Mouse (Mus musculus): Measurements from ENCODE around the gene Asb15.

Asb15 gene

DNA sequence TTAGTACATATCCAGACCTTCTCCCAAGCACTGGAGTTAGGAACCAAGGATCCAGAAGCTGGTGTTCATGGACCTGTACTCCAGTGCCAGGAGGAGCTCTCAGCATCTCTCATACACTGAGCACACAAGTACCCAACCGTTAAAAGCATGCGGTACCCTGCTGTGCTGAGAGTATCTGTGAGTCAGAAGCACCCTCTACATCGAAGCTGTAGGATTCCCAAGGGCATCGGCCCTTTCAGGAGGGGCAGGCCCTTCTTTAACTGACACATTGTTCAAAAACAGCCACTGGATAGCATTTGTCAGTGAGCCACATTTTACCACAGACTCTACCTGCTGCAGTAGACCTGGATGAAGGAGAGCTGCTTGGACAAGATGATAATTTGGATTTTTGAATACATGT lies 80.2 kb downstream of the Asb15 start:
- DNase-seq (ENCODE audit: low spot score): no peak

DNA sequence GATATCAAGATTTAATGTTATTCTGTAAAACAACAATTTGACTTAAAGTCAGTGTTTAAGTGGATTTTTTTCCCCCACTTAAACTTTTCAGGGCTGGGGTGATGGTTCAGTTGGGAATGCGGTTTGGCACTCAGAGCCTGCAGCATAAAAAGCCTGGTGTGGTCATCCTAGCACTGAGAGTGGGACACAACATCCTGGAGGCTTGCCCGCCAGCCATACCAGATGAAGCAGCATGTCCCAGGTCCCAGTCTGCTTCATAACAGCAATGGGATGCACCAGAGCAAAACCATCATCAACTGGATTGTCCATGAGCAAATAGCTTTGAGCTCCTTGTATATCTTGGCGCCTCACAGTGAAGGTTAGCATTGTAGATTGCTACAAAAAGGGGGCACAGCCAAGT lies 80.7 kb downstream of the Asb15 start:
- no peak for DNase-seq (ENCODE audit: low spot score)

DNA sequence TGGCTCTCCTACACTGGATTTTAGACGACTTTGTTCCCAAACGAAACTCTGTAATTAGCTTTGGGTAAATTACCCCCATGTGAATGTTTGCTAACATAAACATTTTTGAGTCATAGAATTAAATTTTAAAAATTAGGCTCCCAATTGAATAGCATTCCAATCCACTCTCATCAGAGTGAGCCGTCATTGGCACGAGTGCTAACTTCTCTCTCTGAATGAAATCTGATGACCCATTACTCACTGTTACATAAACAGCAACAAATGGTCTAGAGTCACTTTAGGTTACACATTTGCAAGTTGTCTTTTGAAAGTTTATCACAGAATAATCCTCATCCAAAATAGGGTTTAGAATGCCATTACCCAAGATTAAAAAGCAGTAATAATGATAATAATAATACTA lies 81.6 kb downstream of the Asb15 start:
- DNase-seq (ENCODE audit: low spot score): no peak

DNA sequence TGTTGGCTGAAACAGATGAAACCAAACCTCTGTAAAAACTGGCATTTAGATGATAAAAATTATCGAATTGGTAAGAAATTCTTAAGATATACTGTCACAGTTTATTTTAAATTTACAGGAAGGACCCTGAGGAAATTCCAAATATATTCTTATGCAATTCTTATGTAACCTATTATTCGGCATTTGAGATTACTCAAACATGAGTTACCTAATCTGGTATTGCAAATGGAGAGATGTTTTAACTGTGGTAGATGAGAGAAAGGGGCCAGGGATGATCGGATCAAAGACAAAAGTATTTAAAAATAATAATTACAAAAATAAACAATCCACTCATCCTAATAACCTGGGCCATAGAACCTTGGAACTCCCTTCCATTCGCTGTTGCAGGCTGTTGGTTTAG lies 82.4 kb downstream of the Asb15 start:
- DNase-seq (ENCODE audit: low spot score): no peak

DNA sequence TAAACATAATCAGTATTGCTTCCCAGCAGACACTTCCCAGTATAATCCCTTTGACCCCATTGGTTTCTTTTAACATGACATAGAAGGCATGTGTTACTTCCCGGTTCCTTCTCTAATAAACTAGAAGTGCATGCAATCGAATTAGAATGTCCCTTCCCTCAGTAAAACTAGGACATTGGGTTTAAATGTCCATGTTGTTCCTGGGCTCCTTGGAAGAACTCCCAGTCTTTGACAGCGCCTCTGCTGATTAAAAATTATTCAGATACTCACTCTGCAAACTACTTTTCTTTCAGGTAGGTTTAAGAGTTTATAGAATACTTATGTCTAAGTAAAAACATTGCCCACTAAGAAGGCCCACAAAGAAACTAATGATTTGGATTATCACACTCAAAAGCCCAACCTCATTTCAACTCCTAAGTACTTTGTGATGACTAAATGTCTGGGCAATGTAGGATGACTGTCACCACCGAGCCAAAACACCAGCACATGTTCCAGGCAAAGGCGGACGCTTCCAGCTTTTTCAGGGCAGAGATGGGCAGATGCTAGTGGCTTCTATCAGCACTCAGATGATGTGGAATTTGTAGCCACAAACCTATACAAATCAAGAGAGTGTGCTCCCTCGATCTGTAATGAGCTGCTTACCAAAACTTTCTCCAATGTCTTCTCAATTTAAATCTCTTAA lies 84.3 kb downstream of the Asb15 start:
- no peak for DNase-seq (ENCODE audit: low spot score)

DNA sequence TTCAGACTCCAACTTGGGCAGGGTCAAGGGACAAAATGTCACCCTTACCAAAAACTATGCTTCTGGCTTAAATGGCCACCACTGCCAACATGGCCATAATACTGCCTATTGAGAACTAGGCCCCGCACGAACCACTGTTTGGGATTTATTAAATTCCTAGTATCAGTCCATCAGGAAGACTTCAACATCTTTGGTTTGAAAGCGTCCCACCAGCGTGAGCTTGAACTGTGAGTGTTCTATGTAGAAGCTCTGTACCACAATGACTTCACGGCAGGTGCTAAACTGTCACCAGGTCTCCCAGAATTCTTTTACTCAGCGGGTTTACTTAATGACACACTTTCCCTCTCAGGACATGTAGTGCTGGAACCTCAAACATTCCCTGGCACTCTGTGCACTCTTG lies 85.4 kb downstream of the Asb15 start:
- DNase-seq (ENCODE audit: low spot score): no peak

DNA sequence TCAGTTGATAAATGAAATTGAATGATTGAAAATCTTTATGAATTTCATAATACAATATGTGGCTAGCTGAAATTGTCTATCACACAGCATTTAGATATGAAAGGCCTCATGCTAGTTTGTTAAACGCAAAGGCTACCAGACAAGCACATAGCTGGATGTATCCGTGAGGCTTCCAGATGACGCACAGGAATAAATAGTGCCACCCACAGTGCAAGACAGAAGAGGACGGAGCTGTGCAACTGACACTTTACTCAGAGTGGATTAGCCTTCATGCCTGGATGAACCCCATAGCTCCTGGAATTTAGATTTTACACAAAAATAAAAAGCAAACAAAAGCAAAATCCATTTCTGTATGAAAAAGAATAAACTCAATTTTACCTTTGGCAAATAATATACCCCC lies 86.0 kb downstream of the Asb15 start:
- DNase-seq (ENCODE audit: low spot score): no peak

DNA sequence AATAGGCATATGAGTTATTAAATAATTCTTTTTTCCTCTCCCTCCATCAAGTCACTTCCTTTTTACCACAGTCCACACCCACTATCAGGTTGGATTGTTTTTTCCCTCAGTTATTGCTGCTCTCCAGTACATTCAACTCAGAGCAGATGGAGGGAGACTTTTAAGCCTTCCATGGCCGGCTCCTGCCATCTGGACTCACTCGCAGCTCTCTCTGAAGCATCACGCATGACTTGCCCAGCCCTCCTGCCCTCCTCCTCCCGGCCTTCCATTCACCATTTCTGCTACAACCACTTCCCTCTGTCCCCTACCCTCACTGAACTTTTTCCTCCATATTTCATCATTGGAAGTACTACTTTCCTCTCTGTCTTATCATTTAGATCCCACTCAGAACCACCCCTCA lies 88.8 kb downstream of the Asb15 start:
- no peak for DNase-seq (ENCODE audit: low spot score)

DNA sequence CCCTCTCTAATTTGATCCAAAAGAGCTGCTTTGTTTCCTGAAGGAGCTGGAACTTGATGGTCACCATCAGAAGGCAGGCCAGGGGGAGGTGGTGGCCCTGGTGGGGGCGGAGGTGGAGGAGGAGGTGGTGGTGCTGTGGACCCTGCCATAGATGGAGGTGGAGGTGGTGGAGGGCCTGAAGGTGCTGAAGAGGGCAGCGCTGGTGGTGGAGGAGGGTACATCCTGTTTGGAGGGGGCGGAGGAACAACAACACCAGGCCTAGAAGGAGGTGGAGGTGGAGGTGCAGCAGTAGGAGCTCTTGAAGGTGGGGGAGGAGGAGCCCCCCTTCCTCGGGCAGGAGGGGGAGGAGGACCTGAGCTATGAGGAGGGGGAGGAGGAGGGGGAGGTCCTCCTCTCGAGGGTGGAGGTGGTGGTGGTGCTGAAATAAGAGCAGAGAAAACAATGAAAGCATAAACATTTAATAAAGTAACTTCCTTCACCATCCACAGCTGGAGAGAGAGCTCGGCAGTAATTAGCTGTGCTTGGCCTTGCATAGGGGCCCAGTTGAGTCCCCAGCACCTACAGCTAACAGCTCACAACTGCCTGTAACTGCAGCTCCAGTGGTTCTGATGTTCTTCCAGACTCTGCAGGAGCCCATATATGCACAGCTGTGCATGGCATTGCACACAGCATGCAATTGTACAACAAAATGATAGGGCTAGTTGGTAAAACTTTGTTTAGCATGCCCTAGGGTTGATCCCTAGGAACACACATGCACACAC lies 91.5 kb downstream of the Asb15 start:
- DNase-seq (ENCODE audit: low spot score): no peak

DNA sequence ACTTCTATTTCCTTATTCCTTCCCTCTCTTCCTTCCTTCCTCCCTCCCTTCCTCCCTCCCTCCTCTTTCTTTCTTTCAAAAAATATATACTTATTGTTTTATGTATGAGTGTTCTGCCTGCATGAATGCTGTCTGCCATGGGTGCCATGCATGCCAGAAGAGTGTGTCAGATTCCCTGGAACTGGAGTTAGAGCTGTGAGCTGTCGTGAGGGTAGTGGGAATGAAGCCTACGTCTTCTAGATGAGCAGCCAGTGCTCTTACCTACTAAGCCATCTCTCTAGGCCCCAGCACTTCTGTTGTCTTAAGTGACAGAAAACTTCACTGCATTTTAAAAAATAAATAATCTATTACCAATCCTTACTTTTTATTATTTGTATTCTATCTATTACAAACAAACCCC lies 93.0 kb downstream of the Asb15 start:
- no peak for DNase-seq (ENCODE audit: low spot score)

DNA sequence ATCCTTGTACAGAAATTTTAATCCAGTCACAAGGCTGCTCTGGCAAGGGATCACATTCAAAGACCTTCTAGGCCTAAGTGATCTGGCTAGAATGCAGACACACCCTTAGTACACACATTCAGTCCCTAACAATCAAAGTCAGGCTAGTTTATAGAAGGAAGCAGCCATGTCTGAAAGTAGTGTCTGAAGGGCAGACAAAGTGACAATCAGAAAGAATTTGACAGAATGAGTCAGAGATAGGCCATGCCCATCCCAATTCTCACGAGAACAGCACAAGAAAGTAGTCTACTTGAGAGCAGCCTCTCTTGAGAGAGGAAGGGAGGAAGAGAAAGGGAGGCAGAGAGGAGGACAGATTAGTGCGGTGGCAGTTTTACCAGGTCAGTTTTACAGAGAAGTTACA lies 94.2 kb downstream of the Asb15 start:
- DNase-seq (ENCODE audit: low spot score): no peak
